Comparison of ENCODE assay signal across 24 mouse cellular contexts in genomic region chr2:166716067-166716466, GRCm38 (mm10).
"Had no signal": no experiment of that assay in that cellular context is flagged by ENCODE, and none has a peak within 500 bp of the region (broad histone marks: within the 10 kb centered on the region; RNA-seq: fewer than 3 reads in every experiment).

No protein-coding gene starts in this region.

- H3K36me3 ChIP-seq: heart, embryonic 12.5 days; intestine, embryonic 15.5 days; limb, embryonic 13.5 days; liver, embryonic 13.5 days; liver, embryonic 15.5 days had no signal

- H3K9me3 ChIP-seq: heart, embryonic 12.5 days; intestine, embryonic 15.5 days; limb, embryonic 13.5 days; liver, embryonic 13.5 days; liver, embryonic 15.5 days had no signal

- H3K4me3 ChIP-seq: gastrocnemius, adult 2 months; heart, adult 2 months; heart, embryonic 12.5 days; intestine, embryonic 15.5 days; layer of hippocampus, adult 2 months; left cerebral cortex, adult 2 months; limb, embryonic 13.5 days; liver, embryonic 13.5 days; liver, embryonic 15.5 days had no signal

- H3K4me2 ChIP-seq: heart, embryonic 12.5 days; hindbrain, embryonic 14.5 days; intestine, embryonic 15.5 days; limb, embryonic 13.5 days; liver, embryonic 11.5 days; liver, embryonic 13.5 days; liver, embryonic 15.5 days had no signal

- ATAC-seq: hindbrain, embryonic 16.5 days; inflammation-experienced regulatory T-cells, adult 6 months; intestine, embryonic 15.5 days; intestine, postnatal 0 days had no signal

- H3K9ac ChIP-seq: heart, embryonic 12.5 days; hindbrain, embryonic 14.5 days; intestine, embryonic 15.5 days; limb, embryonic 13.5 days; liver, embryonic 13.5 days; liver, embryonic 15.5 days had no signal

- H3K27ac ChIP-seq: gastrocnemius, adult 2 months; heart, adult 2 months; hindbrain, embryonic 14.5 days; intestine, embryonic 15.5 days; layer of hippocampus, adult 2 months; left cerebral cortex, adult 2 months; limb, embryonic 13.5 days; liver, embryonic 13.5 days; liver, embryonic 15.5 days had no signal

- DNase-seq: gastrocnemius, adult 2 months; gastrocnemius, postnatal 10 days; gastrocnemius, postnatal 25 days; heart, adult 2 months; heart, postnatal 10 days; heart, postnatal 4 days; kidney, adult 18-20 months; kidney, adult 8-10 months; kidney, postnatal 10 days; kidney, postnatal 25 days; kidney, postnatal 4 days; liver; liver, embryonic 13.5 days had no signal

- H3K27me3 ChIP-seq: heart, embryonic 12.5 days; limb, embryonic 13.5 days; liver, embryonic 13.5 days had no signal
